Mouse (Mus musculus) erythroblast, embryonic 14.5 days (primary cell): ENCODE measurements around the gene Rasgef1b. TPM values are rescaled to one million over a fixed set of nuclear protein-coding genes. Genes with fewer than 3 reads are reported as not detected.

ENCODE experiments used
- H3K27me3 ChIP-seq: 2 replicates; pipeline ENCODE4 v1.6.1; 2012; ENCODE audit warnings: inconsistent platforms; ENCODE audit not compliant: control insufficient read depth
- H3K36me3 ChIP-seq: 2 replicates; pipeline ENCODE4 v1.6.1; 2012; ENCODE audit warnings: mild to moderate bottlenecking, inconsistent platforms; ENCODE audit not compliant: control insufficient read depth
- H3K4me1 ChIP-seq: 2 replicates; pipeline ENCODE4 v1.6.1; 2012; ENCODE audit warnings: inconsistent platforms; ENCODE audit not compliant: control insufficient read depth
- H3K4me3 ChIP-seq: replicated peaks from 2 replicates; pipeline ENCODE3; 2012; ENCODE audit warnings: moderate library complexity, mild to moderate bottlenecking, inconsistent platforms
- H3K9me3 ChIP-seq: 2 replicates; pipeline ENCODE4 v1.6.1; 2012; ENCODE audit warnings: low read length, inconsistent platforms, mixed read lengths; ENCODE audit not compliant: control insufficient read depth
- GATA1 ChIP-seq: IDR thresholded peaks from 2 replicates; pipeline ENCODE4 v1.6.1; 2012; ENCODE audit warnings: low read length, inconsistent platforms, mixed read lengths
- TAL1 ChIP-seq: IDR thresholded peaks from 3 replicates; pipeline ENCODE4 v1.6.1; 2012; ENCODE audit warnings: low read length, inconsistent platforms, mixed read lengths
- polyA plus RNA-seq: library from polyadenylated mRNA; stranded (reverse); fragments of >175 nt; gene quantifications from 2 replicates; pipeline ENCODE4 v1.2.3, GENCODE M21; 2012

The Rasgef1b gene
- polyA plus RNA-seq, 1 experiment = 0.04 TPM

- Histone ChIP-seq H3K4me1 (no peaks in the 10 kb centered on the region), H3K4me3 (no peak overlapping the region), H3K9me3 (no peaks in the 10 kb centered on the region), H3K36me3 (no peaks in the 10 kb centered on the region), H3K27me3 (no peaks in the 10 kb centered on the region)
- TF ChIP-seq GATA1 = no peak
- no peak for TF ChIP-seq TAL1
These were observed 441.1 kb downstream of the Rasgef1b start for GRCm38 (mm10) chr5:99287647-99288185.

DNA sequence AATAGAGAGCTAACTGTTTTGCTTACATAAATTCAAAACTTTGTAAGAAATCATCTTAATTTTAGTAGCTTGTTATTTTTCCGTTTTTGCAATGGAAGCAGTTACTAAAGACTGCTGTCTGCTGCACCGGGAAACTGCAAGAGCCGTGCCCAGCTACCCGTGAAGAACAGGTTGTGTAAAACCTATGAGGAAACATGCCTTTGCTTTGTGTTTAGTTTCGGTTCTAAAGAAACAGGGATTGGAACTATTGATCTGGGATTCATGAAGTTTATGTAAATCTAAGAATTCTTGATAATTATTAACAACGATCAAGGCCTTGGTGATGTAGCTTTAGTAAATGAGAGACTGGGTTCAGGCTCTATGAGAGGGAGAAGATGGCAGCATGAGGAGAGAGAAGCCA, 442.3 kb downstream of the Rasgef1b start:
- Histone ChIP-seq H3K4me3 (no peak overlapping the region), H3K4me1 (no peaks in the 10 kb centered on the region), H3K9me3 (no peaks in the 10 kb centered on the region), H3K27me3 (no peaks in the 10 kb centered on the region), H3K36me3 (no peaks in the 10 kb centered on the region)
- TF ChIP-seq GATA1 = no peak
- no peak for TF ChIP-seq TAL1

DNA sequence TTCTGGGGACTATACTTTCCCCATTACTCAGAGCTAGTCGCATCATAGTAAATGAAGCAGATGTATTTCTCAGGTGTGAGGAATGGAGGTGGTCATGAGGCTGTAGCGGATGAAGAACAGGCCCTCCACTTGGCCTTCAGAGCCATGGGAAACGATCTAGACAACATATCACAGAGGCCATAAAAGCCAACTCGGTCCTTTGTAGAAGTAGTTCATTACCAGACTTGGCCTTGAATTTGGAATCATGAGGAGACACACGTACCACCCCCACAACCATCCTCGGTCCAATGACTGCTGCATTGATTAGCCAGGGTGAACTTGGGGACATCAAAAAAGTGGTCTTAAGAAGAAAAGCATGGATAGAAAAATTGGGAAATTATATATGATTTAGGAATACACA, 442.8 kb downstream of the Rasgef1b start:
- Histone ChIP-seq H3K9me3 (no peaks in the 10 kb centered on the region), H3K27me3 (no peaks in the 10 kb centered on the region), H3K4me3 (no peak overlapping the region), H3K36me3 (no peaks in the 10 kb centered on the region), H3K4me1 (no peaks in the 10 kb centered on the region)
- TF ChIP-seq GATA1 (no peak), TAL1 (no peak)

- Histone ChIP-seq H3K36me3 (no peaks in the 10 kb centered on the region), H3K9me3 (no peaks in the 10 kb centered on the region), H3K4me1 (no peaks in the 10 kb centered on the region), H3K27me3 (no peaks in the 10 kb centered on the region), H3K4me3 (no peak overlapping the region)
- TF ChIP-seq GATA1 (no peak), TAL1 (no peak)
These were observed 444.5 kb downstream of the Rasgef1b start for GRCm38 (mm10) chr5:99284369-99284768.

GRCm38 (mm10) chr5:99283636-99284035, 445.2 kb downstream of the Rasgef1b start:
- no peaks in the 10 kb centered on the region for H3K27me3 ChIP-seq
- no peaks in the 10 kb centered on the region for H3K36me3 ChIP-seq
- H3K9me3 ChIP-seq = no peaks in the 10 kb centered on the region
- no peak overlapping the region for H3K4me3 ChIP-seq
- no peaks in the 10 kb centered on the region for H3K4me1 ChIP-seq
- TF ChIP-seq TAL1 (no peak), GATA1 (no peak)

DNA sequence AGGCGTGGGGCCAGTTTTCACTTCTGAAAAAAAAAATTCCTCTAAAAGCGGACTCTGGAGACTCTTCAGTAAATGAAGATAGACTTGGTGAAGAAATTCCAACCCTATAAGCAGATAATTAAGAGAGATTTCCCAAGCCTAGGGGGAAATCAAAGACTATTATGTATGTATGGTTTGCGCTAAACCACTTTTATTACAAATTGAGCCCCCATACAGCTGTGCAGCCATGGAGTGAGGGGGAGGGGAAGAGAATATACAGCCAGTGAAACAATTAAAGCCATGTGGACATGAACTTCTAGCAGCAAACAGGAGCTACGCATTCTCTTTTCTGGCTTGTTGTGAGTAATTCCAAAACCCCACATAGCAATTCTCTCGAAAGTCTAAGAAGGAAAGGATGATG, 448.3 kb downstream of the Rasgef1b start:
- no peaks in the 10 kb centered on the region for H3K36me3 ChIP-seq
- no peak for TF ChIP-seq TAL1
- TF ChIP-seq GATA1 = no peak
- no peaks in the 10 kb centered on the region for H3K4me1 ChIP-seq

GRCm38 (mm10) chr5:99279016-99279757, 449.7 kb downstream of the Rasgef1b start:
- Histone ChIP-seq H3K36me3 (no peaks in the 10 kb centered on the region), H3K9me3 (no peaks in the 10 kb centered on the region), H3K27me3 (no peaks in the 10 kb centered on the region), H3K4me3 (no peak overlapping the region), H3K4me1 (no peaks in the 10 kb centered on the region)
- TF ChIP-seq GATA1 (no peak), TAL1 (no peak)

More for the DNA sequence above, 448.3 kb downstream of the Rasgef1b start:
- Histone ChIP-seq H3K27me3 (no peaks in the 10 kb centered on the region), H3K4me3 (no peak overlapping the region), H3K9me3 (no peaks in the 10 kb centered on the region)

GRCm38 (mm10) chr5:99278364-99278763, 450.5 kb downstream of the Rasgef1b start:
- Histone ChIP-seq H3K4me3 (no peak overlapping the region), H3K4me1 (no peaks in the 10 kb centered on the region), H3K27me3 (no peaks in the 10 kb centered on the region), H3K9me3 (no peaks in the 10 kb centered on the region), H3K36me3 (no peaks in the 10 kb centered on the region)
- no peak for TF ChIP-seq GATA1
- TF ChIP-seq TAL1 = no peak

GRCm38 (mm10) chr5:99277536-99277935, 451.3 kb downstream of the Rasgef1b start:
- no peaks in the 10 kb centered on the region for H3K4me1 ChIP-seq
- no peak for TF ChIP-seq GATA1
- TF ChIP-seq TAL1 = no peak
- H3K9me3 ChIP-seq = no peaks in the 10 kb centered on the region

More at GRCm38 (mm10) chr5:99277536-99277935, 451.3 kb downstream of the Rasgef1b start:
- no peak overlapping the region for H3K4me3 ChIP-seq
- no peaks in the 10 kb centered on the region for H3K36me3 ChIP-seq
- H3K27me3 ChIP-seq = no peaks in the 10 kb centered on the region
